Mouse (Mus musculus): ENCODE measurements around the gene Pabpn1l.
"Not testable (repeated sequence)": the region's sequence is repeated elsewhere in the genome, so short reads cannot be mapped to it uniquely, and the experiment has no call there.

Pabpn1l gene

DNA sequence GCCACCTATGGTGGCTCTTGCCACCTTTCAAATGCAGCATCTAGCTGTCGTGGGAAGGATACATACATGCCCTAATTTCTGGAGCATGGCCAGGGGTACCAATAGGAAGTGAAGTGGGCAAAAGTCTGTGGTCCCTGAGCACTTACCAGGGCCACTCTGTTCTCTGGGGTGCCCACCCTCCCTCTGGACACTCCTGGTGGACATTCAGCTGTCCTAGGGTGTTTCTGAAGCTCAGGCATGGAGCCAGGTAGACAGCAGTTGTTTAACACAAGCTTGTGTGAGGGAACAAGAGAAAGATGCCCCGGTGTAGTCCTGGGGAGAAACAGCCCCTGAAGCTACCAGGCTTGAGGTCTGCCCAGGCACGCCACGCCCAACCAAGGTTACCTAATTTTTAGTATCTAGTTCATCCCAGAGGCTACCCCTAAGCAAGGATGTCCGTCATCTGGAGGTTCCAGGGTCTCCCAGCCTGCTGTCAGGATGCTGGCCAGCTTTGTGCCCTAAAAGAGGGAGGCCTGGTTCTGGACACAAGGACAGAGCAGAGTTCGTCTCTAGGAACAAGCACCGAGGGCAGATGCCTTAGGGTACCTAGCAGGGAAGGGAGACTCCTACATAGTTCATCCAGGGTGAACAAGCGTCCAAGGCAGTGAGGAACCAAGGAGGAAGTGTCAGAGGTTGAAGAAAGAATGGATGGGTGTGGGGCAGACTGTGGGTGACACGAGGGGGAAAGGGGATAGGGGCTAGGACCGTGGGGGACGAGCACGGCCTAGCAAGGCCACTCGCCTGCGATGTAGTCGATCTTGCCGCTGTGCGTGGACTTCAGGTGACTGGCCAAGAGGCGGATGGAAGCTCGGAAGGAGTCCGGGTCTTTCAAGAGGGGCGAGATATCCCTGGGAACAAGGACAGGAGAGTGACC is 46.5 kb downstream of the Pabpn1l start:
- DNase-seq (ENCODE audit: low spot score) = no peak

GRCm38 (mm10) chr8:122575286-122575685 is 47.3 kb downstream of the Pabpn1l start:
- DNase-seq (ENCODE audit: low spot score) = no peak

- no peak for DNase-seq (ENCODE audit: low spot score)
These were observed 47.8 kb downstream of the Pabpn1l start for GRCm38 (mm10) chr8:122574667-122575251.

- no peak for DNase-seq (ENCODE audit: low spot score)
These were observed 48.3 kb downstream of the Pabpn1l start for GRCm38 (mm10) chr8:122574264-122574663.

DNA sequence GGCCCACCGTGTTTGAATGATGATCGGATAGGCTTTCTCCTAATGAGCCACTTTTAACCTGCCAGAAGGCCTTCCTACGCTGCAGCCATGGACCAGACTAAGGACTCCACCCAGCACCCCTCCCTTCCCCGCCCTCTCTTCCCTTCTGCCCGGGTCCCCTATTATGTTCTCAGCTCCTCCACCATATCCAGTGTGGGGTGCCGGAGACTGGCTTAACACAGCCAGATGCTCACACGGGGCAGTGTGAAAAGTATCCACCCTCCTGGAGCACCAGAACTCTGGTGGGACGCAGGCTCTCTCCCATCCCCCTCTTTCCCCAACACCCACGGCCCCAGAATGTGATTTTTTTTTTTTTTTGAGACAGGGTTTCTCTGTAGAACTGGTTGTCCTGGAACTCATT is 49.0 kb downstream of the Pabpn1l start:
- no peak for DNase-seq (ENCODE audit: low spot score)

DNA sequence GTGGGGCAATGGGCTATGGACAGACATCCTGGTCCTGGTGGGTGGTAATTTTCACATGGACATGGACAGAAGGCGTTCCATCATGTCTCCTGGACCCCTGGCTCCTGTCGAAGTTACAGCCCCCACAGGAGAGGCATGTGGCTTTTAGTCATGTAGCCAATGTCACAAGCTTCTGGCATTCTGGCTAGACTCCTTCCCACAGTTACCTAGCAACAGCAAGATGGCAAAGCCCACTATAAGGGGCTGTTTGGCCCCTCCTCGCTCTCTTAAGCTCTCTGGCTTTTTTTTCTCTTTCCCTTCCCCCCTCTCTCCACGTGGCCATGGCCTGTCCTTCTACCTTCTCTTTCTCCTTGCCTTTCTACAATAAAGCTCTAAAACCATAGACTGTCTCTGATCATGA is 49.4 kb downstream of the Pabpn1l start:
- not testable (repeated sequence) for DNase-seq (ENCODE audit: low spot score)

GRCm38 (mm10) chr8:122572751-122573150 is 49.8 kb downstream of the Pabpn1l start:
- no peak for DNase-seq (ENCODE audit: low spot score)

DNA sequence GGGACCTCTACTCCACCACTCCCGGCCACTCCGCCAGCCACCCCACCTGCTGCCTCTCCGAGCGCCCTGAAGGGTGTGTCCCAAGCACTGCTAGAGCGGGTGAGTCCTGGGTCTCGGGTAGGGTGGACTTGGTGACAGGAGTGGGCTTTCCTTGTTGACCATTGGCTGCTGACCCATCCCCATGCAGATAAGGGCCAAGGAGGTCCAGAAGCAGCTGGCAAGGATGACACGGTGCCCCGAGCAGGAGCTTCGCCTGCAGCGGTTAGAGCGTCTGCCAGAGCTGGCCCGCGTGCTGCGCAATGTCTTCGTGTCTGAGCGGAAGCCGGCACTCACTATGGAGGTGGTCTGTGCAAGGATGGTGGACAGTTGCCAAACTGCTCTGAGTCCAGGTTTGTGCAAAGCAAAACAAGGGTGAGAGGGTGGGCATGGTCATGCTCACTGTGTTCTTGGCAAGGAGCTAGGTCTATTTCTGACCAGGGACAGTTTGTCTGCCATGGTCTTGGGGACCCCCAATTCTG is 50.7 kb downstream of the Pabpn1l start:
- DNase-seq (ENCODE audit: low spot score) = no peak

DNA sequence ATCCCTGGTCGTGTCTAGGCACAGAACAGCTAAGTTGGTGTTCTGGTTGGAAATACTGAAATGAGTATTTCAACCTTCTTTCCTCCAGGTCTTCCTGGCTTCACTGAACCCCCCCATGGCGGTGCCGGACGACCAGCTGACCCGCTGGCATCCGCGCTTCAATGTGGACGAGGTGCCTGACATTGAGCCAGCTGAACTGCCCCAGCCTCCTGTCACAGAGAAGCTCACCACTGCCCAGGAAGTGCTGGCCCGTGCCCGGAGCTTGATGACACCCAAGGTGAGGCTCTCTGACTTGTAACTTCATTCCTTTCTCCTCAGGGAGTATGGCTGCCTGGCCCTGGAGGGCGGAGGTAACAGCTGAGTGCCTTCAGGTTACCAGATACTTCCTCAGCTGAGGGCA is 51.4 kb downstream of the Pabpn1l start:
- no peak for DNase-seq (ENCODE audit: low spot score)

- no peak for DNase-seq (ENCODE audit: low spot score)
These were observed 52.5 kb downstream of the Pabpn1l start for GRCm38 (mm10) chr8:122569996-122570395.
